Mouse (Mus musculus): Measurements from ENCODE around the gene Enox1. TPM values are rescaled to one million over a fixed set of nuclear protein-coding genes. Genes with fewer than 3 reads are reported as not detected.

The Enox1 gene
- polyA plus RNA-seq, 1 experiment from 2014 or later: 0.09 TPM

DNA sequence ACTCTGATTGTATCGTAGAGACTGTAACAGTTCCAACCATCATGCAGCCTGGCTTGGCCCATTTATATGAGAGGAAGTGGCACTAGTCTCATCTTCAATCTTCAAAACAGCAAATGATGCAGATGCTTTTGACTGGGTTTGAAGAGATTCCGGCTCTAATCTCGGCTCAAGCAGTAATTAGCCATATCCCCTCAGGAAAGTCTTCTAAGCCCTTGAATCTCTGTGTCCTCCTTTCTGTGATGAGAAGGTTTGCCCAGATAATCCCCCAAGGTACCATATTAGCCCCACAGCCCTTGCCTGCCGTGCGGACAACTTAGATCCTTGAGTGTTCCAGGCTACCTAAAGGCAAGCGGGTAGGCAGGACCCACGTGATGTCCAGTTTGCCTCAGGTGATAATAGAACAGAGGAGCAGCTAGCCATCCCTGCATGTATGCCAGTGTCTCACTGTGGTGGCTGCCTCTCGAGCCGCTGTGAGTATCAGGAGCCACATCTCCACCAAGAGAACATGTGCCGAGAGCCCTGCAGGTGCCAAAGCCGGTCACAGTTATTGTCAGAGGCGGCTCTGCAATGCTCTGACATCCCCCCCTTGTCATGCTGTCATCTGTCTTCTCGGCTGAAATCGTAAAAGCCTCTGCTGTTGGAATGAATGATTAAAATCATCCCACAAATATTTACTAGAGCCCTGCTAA lies 442.6 kb downstream of the Enox1 start:
- Histone ChIP-seq H3K4me2 (ENCODE audit: low read depth, low read length) (no peak overlapping the region), H3K36me3 (replicated peaks; ENCODE audit: insufficient read depth, low read length) (no peaks in the 10 kb centered on the region), H3K27me3 (ENCODE audit: insufficient read depth, low read length) (no peaks in the 10 kb centered on the region), H3K4me3 (ENCODE audit: low read depth, low read length) (no peak overlapping the region), H3K4me1 (ENCODE audit: insufficient read depth) (no peaks in the 10 kb centered on the region), H3K27ac (ENCODE audit: low read depth) (no peak overlapping the region), H3K9ac (replicated peaks) (no peak overlapping the region), H3K9me3 (ENCODE audit: low read length) (no peaks in the 10 kb centered on the region)
- ATAC-seq (no peak), DNase-seq (no peak)
- WGBS (ENCODE audit: insufficient replicate concordance): 68% methylated on average over 14 of the region's 14 CpGs
- TF ChIP-seq EP300 (IDR thresholded peaks at IDR 0.05; ENCODE audit: low read depth) (no peak), CTCF (IDR thresholded peaks at IDR 0.05; ENCODE audit: low read depth) (no peak)

DNA sequence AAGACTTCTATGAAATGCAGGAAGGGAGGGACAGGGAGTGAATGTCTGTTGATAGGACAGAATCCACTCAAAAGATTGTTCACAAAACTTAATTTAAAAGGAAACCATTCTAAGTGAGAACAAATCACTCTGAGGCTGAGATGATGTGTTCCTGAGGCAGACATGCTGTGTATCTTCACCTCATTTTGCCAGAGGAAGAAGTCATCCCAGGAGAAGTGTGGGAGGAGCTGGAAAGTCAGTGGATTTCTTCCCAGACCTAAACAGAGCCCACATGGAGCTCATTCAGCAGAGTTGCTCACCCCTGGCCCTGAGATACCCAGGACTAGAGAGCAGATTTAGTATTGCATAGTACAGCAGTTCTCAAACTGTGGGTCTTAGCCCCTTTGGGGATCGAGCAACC lies 444.2 kb downstream of the Enox1 start:
- no peaks in the 10 kb centered on the region for H3K27me3 ChIP-seq (ENCODE audit: insufficient read depth, low read length)
- ATAC-seq (no peak), DNase-seq (no peak)
- no peak overlapping the region for H3K27ac ChIP-seq (ENCODE audit: low read depth)
- no peaks in the 10 kb centered on the region for H3K9me3 ChIP-seq (ENCODE audit: low read length)
- no peak overlapping the region for H3K4me2 ChIP-seq (ENCODE audit: low read depth, low read length)
- H3K4me1 ChIP-seq (ENCODE audit: insufficient read depth): no peaks in the 10 kb centered on the region
- WGBS (ENCODE audit: insufficient replicate concordance): 79% methylated on average over 1 of the region's 1 CpGs
- no peaks in the 10 kb centered on the region for H3K36me3 ChIP-seq (replicated peaks; ENCODE audit: insufficient read depth, low read length)
- no peak overlapping the region for H3K9ac ChIP-seq (replicated peaks)
- H3K4me3 ChIP-seq (ENCODE audit: low read depth, low read length): no peak overlapping the region
- TF ChIP-seq CTCF (IDR thresholded peaks at IDR 0.05; ENCODE audit: low read depth) (no peak), EP300 (IDR thresholded peaks at IDR 0.05; ENCODE audit: low read depth) (no peak)

DNA sequence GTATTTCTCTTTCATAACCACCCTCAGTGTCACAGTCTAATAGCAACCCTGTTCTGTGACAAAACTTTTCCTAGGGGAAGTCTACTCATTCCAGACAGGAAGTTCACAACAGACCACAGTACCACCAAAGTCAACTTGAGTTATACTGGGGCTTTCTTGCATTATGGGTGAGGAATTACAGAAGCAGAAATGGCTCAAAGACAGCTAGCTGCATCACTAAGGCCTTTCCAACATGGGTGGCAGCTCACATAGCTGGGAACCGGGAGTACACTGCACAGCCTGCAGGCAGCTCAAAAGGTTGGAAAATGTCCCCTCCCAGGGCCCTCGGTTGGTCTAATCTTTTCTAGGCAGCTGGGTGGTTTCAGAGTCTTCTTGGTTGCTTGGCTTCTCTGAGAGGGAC lies 444.9 kb downstream of the Enox1 start:
- Histone ChIP-seq H3K4me1 (ENCODE audit: insufficient read depth) (no peaks in the 10 kb centered on the region), H3K36me3 (replicated peaks; ENCODE audit: insufficient read depth, low read length) (no peaks in the 10 kb centered on the region), H3K27me3 (ENCODE audit: insufficient read depth, low read length) (no peaks in the 10 kb centered on the region), H3K27ac (ENCODE audit: low read depth) (no peak overlapping the region), H3K4me2 (ENCODE audit: low read depth, low read length) (no peak overlapping the region), H3K4me3 (ENCODE audit: low read depth, low read length) (no peak overlapping the region), H3K9ac (replicated peaks) (no peak overlapping the region), H3K9me3 (ENCODE audit: low read length) (no peaks in the 10 kb centered on the region)
- DNase-seq: no peak
- 70% methylated on average over 2 of the region's 2 CpGs for WGBS (ENCODE audit: insufficient replicate concordance)
- ATAC-seq: no peak
- TF ChIP-seq EP300 (IDR thresholded peaks at IDR 0.05; ENCODE audit: low read depth) (no peak), CTCF (IDR thresholded peaks at IDR 0.05; ENCODE audit: low read depth) (no peak)

DNA sequence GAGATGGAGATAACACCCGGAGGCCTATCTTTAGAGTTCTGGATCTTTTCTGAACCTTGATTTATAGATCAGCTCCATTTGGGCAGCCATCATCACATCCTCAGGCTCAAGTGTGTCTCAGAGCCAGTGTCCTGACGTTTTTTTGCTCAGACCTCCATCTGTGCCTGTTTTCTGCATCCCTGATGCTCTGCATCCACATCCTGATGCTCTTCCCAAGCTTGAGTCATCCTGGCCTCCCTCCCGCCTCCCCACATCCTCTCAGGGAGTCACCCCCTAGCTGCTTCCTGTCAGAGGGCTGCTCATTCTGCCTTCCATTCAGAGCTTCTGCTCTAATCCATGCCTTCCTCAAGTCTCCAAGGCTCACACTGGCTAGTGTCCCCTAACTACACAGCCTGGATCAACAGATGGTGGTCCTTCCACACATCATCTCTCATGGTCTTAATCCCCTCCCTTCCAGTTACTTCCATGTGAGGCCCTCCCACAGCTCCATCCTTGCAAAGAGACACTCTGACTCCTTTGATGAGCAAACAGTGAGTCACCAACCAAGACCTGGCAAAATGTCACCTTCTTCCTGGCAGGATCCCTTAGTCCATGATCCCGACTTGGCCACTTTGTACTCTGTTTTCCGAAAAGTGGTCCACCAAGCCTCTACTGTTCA lies 451.7 kb downstream of the Enox1 start:
- no peak overlapping the region for H3K9ac ChIP-seq (replicated peaks)
- ATAC-seq (no peak), DNase-seq (no peak)
- H3K9me3 ChIP-seq (ENCODE audit: low read length): no peaks in the 10 kb centered on the region
- H3K4me1 ChIP-seq (ENCODE audit: insufficient read depth): no peaks in the 10 kb centered on the region
- no peak overlapping the region for H3K4me2 ChIP-seq (ENCODE audit: low read depth, low read length)
- TF ChIP-seq CTCF (IDR thresholded peaks at IDR 0.05; ENCODE audit: low read depth): no peak
- TF ChIP-seq EP300 (IDR thresholded peaks at IDR 0.05; ENCODE audit: low read depth): no peak
- H3K36me3 ChIP-seq (replicated peaks; ENCODE audit: insufficient read depth, low read length): no peaks in the 10 kb centered on the region
- WGBS (ENCODE audit: insufficient replicate concordance): 68% methylated on average over 5 of the region's 5 CpGs
- H3K4me3 ChIP-seq (ENCODE audit: low read depth, low read length): no peak overlapping the region
- no peak overlapping the region for H3K27ac ChIP-seq (ENCODE audit: low read depth)
- H3K27me3 ChIP-seq (ENCODE audit: insufficient read depth, low read length): no peaks in the 10 kb centered on the region

DNA sequence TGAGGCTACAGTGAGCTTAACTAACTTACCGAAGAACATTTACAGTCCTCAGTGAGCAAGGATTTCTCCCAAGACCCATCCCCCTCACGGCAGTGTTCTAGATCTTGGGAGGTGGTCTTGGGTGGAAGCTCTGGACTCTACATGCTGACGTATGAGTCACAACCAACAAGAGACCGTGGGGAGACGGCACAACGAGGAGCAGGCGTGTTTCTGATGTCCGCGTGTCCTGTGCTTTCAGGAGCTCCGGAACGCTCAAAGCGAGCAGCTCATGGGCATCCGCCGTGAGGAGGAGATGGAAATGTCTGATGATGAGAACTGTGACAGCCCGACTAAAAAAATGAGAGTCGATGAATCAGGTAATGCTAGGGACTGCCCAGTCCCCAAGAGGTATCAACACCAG lies 458.6 kb downstream of the Enox1 start:
- TF ChIP-seq CTCF (IDR thresholded peaks at IDR 0.05; ENCODE audit: low read depth) (no peak), EP300 (IDR thresholded peaks at IDR 0.05; ENCODE audit: low read depth) (no peak)
- no peak overlapping the region for H3K27ac ChIP-seq (ENCODE audit: low read depth)
- H3K9ac ChIP-seq (replicated peaks): no peak overlapping the region
- 88% methylated on average over 16 of the region's 16 CpGs for WGBS (ENCODE audit: insufficient replicate concordance)
- H3K9me3 ChIP-seq (ENCODE audit: low read length): no peaks in the 10 kb centered on the region
- H3K4me2 ChIP-seq (ENCODE audit: low read depth, low read length): no peak overlapping the region
- ATAC-seq: no peak
- no peaks in the 10 kb centered on the region for H3K4me1 ChIP-seq (ENCODE audit: insufficient read depth)
- H3K27me3 ChIP-seq (ENCODE audit: insufficient read depth, low read length): no peaks in the 10 kb centered on the region
- H3K4me3 ChIP-seq (ENCODE audit: low read depth, low read length): no peak overlapping the region
- no peak for DNase-seq
- no peaks in the 10 kb centered on the region for H3K36me3 ChIP-seq (replicated peaks; ENCODE audit: insufficient read depth, low read length)

DNA sequence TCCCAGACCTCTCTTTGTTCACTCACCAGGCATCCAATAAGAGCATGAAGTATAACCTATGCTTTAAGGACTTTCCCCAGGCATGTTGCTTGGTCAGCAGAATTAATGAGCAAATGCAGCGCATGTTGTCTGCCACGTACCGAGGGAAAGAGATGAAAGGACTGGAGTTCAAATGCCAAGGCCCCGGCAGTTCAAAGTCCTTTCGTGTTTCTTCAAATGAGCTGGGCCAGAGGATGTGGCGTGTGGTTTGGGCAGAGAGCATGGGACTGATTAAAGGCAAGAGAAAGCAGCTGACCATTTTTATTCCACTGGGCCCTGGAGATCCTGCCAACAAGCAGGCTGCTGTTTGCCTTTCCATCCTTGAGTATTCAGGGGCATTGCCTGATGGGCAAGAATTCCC lies 460.7 kb downstream of the Enox1 start:
- Histone ChIP-seq H3K27me3 (ENCODE audit: insufficient read depth, low read length) (no peaks in the 10 kb centered on the region), H3K9ac (replicated peaks) (no peak overlapping the region), H3K9me3 (ENCODE audit: low read length) (no peaks in the 10 kb centered on the region), H3K27ac (ENCODE audit: low read depth) (no peak overlapping the region), H3K4me1 (ENCODE audit: insufficient read depth) (no peaks in the 10 kb centered on the region), H3K4me2 (ENCODE audit: low read depth, low read length) (no peak overlapping the region), H3K4me3 (ENCODE audit: low read depth, low read length) (no peak overlapping the region), H3K36me3 (replicated peaks; ENCODE audit: insufficient read depth, low read length) (no peaks in the 10 kb centered on the region)
- TF ChIP-seq CTCF (IDR thresholded peaks at IDR 0.05; ENCODE audit: low read depth) (no peak), EP300 (IDR thresholded peaks at IDR 0.05; ENCODE audit: low read depth) (no peak)
- DNase-seq: no peak
- no peak for ATAC-seq
- 73% methylated on average over 6 of the region's 6 CpGs for WGBS (ENCODE audit: insufficient replicate concordance)
